Mouse (Mus musculus) kidney, adult 18-20 months (tissue): ENCODE results near the gene Tff1.

Source experiments
- DNase-seq: peaks from one replicate; pipeline ENCODE4 v3.0.0; 2021

Gene Tff1

DNA sequence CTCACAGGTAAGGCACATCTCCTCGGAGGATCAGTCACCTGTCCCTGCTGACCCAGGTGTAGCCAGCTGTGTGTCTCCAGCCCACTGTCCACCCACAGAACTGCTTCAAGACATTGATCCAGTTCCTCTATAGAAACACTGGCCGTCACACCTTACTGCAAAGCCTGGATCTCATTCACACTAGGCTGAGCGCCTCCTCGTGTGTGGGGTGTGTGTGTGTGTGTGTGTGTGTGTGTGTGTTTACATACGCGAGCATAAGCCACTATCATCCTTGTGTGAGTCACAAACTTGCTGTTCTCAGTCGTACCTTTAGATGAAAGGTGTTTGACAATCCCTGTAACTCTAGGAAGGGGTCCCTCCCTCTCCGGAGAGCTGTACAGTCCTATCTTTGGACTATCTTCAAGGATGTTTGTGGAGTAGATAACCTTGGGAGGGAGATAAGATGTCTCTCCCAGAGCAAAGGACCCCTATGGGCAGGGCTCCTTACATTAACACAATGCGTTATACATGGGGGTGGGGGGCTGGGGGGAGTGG is 12.0 kb downstream of the Tff1 start:
- DNase-seq: no peak

- peak; percentile 64 for DNase-seq
Measured at GRCm38 (mm10) chr17:31152512-31152911, 12.6 kb downstream of the Tff1 start.

DNA sequence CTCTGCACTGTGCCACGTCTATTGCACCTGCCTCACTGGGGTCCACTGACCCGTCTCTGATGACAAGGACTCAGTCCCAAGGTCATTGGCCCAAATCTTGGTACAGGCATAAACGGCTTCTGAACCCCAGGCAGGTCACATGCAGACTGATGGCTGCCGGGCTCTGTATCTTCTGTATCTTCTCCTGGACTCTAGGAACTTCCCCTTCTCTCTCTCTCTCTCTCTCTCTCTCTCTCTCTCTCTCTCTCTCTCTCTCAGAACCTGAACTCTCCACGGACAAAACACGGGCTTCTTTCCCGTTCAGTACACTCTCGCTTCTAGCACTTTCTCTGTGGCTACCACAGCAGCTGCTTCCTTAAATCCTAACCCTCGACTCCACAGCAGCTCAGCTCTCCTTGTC is 19.1 kb downstream of the Tff1 start:
- no peak for DNase-seq

DNA sequence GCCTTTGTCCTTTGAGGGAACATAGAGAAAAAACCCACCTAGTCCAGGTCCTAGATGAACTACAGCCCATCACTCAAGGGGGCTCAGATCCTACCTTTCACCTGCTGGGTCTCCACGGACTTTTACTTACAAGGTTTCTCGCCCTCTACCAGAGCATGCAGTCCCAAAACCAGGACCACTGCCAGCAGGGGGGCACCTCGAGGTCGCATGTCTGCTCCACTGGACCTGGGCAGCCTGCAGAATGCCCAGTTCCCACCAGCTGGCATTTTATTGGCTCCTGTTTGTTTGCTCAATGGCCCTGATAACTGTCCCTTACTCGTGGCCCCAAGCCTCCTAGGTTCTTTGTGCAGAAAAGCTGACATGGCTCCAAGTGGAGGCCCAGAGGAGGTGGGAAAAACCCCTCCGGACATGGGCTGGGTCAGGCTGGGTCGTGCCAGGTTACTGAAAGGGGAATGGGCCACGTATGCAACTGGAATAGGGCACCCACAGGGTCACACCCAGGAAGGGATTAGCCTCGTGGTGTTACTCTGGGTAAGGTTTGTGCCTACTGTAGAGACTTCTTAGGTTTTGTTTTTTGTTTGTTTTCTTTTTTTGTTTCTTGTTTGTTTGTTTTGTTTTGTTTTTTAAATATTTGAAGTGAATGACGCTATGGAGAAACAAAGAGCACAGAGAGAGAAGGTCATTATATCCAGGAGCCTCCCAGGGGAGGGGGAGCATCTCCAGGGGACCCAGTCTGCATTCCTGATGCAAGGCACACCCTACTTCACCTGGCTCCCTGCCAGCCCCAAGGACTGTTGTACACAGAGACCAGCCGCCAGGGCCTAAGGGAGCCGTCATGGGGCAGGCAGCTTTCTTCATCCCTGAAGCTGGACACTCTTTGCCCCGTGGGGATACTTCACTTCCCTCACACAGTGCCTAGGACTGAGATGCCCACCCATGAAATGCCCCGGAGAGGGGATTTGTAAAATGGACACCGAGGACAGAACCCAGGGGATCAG is 20.7 kb downstream of the Tff1 start, which contains the start of gene Tff2:
Tff2 (minus strand) TSS at position 243 of the 998 bp plus-strand sequence.
- DNase-seq: no peak

DNA sequence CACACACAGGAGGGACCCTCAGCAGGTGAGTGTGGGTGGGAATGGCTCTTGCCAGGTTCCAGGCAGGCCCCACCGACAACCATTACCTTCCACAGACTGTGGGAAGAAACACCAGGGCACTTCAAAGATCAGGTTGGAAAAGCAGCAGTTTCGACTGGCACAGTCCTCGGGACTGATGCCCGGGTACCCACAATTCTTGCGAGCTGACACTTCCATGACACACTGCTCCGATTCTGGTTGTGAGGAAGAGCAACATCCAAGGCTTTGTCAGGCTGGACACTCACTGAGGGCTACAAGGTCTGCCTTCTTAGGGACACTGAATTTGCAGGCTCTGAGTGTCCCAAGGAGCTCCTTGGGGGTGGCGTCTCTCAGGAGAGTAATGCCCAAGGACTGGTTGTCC is 23.0 kb downstream of the Tff1 start:
- DNase-seq: no peak

GRCm38 (mm10) chr17:31138398-31138797 is 26.7 kb downstream of the Tff1 start:
- peak; percentile 58 for DNase-seq

DNA sequence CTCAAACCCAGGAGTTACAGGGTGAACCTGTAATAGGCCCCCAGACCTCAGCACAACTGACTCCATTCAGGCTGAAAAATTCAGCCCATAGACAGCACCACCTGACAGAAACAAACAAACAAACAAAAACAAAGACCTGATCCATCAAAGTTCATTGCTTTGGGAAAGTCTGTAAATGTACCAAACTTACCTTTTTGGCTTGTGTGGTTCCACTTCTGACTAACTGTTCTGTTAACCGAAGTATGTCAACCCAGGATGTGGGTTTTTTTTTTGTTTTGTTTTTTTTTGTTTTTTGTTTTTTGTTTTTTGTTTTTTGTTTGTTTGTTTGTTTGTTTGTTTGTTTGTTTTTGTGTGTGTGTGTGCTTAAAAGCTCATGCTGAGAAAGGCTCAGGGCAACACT is 28.3 kb downstream of the Tff1 start:
- no peak for DNase-seq

DNA sequence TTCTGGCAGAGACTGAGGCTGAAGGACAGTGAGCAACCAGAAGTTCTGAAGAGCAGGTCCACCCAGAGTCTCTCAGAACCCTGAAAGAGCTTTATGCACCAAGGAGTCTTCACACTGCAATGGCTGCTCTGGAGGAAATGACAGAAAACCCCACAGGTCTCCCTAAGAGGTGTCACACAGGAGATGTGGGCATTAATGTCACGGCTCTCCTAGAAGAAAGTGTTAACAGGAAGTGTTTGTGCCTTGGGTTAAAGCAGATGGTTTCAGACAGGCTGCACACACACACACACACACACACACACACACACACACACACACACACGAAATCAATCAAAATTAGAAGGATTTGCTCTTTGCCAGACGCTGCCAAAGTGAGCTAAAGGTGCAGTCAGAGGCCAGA is 28.8 kb downstream of the Tff1 start:
- DNase-seq: no peak

DNA sequence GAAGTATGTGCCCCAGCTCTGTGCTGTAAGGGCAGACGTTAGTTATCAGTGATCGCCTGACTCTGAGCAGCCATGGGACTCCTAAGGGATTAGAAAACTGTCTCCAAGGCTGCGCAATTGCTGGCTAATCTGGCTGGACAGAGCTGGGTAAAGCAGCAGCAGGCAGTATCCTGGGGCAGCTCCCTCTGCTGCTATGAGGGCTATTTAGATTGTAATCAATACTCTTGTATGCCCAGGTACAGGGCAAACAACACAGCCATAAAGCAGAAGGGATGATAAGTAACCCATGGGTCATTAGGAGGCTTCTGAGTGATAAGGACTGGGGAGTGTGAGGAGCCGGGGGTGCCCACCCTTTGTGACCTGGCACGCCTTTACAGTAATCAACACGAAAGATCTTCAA is 30.2 kb downstream of the Tff1 start:
- DNase-seq: no peak

- no peak for DNase-seq
Measured at GRCm38 (mm10) chr17:31133776-31134175, 31.3 kb downstream of the Tff1 start.

DNA sequence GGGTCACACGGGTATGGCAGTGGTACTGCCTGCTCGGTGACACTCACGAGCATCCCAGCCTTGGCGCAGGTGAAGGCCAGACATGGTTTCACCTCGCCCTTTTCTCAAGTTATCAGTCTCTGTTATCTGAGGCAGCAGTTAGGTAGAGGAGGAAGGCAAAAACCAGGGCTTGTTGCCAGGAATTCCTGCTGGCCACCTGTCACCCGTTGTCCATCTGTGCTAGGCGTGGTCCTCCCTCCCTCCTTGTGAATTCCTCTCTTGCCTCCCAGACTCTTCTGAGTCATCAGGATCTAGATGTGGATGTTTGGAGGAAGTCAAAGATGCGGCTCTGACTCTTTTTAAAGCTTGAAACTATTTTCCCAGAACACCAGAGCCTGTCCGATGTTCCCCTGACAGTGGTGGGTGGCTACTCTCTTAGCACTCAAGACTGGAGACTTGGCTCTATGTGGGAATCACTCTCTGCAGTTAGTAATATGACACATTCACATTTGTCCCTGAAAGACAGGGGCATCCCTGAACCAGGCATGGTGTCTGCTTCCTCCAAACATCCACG is 33.7 kb downstream of the Tff1 start:
- DNase-seq: no peak

GRCm38 (mm10) chr17:31129452-31129851 is 35.6 kb downstream of the Tff1 start, which contains the start of gene Tff3:
Gene Tff3, minus strand, starts transcription at chr17:31129646.
- DNase-seq: no peak

DNA sequence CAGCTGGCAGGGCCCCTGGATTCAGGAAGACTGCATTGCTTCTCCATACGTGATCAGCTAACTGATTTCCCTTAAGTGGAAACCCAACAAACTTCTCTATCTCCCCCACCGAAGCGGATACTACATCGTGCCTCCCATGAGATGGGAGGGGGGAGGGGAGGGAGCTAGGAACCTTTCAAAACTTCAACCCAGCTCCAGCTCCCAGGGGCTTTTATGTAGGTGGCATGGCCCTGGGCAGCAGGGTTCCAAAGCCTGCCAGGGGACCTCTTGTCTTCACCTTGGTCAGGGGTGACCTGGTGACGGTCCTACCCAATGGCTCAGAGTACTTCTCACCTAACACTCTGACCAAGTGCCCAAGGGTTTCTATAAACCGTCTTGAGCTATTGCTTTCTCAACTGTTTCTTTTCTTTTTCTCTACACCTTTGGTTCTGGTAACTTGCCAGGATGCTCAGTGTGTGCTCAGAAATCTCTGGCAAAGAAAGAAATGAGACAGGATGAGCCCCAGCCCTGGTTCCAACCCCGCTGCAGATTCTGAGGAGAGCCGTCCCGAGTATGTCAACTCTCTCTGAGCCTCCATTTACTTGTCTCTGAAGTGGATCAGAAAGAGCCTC is 36.3 kb downstream of the Tff1 start:
- no peak for DNase-seq

DNA sequence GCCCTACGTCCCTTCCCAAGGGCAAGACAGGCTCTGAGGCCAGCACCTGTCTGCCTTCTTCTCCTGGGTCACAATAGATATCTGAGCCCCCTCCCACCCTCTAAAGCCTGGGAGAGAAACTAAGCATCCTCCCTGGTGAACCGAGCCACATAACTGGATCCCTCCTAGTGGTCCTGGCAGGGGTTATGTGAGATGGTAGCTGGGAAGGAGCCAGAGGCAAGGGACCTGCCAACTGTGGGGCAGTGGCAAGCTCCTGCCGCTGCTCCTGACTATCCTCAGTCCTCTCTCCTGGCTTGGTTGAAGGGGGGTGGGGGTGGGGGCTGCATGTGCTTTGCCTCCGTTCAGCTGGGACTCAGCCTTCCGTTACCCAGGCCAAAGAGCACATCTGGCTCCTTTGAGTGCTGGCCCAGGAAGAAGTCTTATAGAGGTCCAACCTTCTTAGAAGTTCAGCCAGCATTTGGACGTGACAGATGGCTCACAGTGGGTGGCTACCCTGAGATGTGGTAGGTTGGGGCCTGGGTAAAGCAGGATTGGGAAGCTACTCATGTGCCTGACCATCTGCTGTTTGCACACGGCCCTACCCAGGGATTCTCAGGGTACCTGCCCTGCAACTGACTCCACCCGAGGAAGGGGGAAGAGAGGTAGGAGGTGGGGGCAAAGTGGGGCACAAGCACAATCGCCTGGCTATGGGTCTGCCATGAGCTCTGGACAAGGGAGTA is 39.4 kb downstream of the Tff1 start:
- no peak for DNase-seq

GRCm38 (mm10) chr17:31121975-31122374 is 43.1 kb downstream of the Tff1 start:
- peak; percentile 26 for DNase-seq

DNA sequence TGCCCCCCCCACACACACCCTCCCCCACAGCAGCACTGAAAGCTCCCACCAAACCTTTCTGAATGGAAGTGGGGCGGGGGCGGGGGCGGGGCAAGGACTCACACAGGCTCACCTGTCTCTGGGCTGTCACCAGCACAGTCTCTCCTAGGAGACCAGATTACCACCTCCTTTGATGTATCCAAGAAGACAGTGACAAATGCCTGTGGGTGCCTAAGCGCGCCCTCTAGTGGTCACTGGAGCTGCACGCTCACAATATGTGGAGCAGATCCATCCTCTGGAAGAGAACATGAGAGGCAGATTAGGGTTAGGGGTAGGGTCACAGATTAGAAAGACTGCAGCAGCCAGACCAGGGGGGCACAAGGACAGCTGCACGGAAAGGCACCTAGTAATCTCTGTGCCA is 45.6 kb downstream of the Tff1 start:
- peak; percentile 75 for DNase-seq

- DNase-seq: no peak
Measured at GRCm38 (mm10) chr17:31117946-31118345, 47.1 kb downstream of the Tff1 start.

DNA sequence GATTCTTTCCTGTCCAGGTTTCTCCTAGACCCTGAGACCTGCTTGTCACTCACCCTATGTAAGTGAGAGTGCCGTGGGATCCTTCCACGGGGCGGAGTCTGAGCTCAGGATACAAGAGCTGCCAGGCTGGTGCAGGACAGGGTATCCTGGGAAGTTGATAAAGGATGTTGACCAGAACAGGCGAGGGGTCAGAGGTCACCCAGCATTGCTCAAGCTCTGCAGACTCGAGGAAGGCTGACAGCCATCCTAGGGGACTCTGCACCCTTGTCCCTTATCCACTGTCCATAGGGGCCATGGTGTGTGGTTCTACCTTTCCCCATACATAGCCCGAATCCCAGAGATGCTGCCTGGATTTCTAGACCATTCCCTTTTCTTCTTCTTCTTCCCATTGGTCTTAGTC is 49.0 kb downstream of the Tff1 start:
- no peak for DNase-seq

DNA sequence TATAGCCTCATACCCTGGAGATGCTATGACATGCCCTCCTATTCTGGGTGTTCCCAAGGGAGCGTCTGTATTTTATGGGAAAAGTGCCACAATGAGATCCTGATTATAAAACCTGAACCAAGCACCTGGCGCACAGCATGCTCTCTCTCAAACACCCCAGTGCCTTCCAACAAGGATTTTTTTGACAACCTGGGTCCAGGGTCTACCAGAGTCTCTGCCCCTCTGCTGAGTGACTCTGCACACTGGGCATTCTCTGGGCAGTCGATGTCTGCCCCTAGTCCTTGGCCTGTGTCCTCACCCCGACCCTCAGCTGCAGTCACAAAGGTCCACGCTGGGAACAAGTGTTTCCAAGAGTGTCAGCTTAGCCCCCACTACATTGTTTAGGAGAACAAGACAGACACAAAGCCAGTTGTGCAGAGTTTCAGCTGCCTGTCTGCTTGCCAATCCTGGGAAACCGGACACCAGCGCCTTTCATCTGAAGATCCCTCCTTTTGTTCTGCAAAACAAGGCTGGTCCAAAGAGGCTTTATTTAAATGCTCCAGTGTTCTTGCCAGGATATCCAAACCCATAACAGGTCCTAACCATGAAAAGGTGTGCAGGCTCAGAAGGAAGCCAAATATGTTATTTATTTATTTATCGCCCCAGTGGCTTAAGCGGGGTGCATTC is 51.8 kb downstream of the Tff1 start:
- DNase-seq: no peak
